Mouse (Mus musculus): ENCODE measurements around the gene Foxp1.

GRCm38 (mm10) chr6:98876401-98876800, 646.1 kb downstream of the Foxp1 start:
- TF ChIP-seq POLR2A (IDR thresholded peaks at IDR 0.05; ENCODE audit: low read depth, low read length) (no peak), CTCF (IDR thresholded peaks at IDR 0.05; ENCODE audit: extremely low read depth, insufficient read depth, insufficient read length, insufficient replicate concordance) (no peak)
